Mouse (Mus musculus): ENCODE data around the gene 6030445D17Rik.

6030445D17Rik gene

DNA sequence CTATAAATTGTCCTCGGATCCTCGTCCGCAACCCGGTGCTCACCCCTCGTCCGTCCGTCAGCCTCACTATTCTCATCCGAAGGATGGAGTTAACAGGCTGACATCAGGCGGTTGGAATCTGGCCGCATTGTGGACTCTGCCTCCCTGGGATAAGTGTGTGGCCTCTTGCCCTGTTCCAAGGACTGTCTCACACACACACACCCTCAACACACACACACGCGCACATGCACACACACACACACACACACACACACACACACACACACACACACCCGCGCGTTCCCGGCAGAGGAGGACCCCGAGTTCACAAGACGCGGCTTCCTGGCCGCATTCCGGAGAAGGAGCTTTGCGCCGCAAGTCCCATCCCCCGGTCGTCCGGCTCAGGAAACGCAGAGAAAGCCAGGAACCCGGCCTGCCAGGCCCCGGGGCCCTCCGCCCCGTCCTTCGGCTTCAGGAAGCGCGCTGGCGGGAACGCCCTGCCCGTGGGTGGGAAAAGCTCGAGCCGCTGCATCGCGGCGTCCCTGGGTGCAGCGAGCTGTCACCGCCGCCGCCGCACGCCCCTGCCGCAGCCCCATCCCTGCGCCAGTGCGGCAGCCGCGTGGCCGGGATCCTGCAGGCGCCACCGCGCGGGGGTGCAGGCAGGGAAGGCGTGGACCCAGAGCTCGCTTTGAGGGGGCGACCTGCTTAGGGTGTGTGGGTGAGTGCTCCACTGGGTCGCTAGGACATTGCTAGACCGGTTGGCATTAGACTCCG is at the start of gene 6030445D17Rik:
Gene 6030445D17Rik (plus strand): TSS at position 165 of the 753 bp plus-strand sequence.
- peak; percentile 44 for DNase-seq (ENCODE audit: low spot score)

DNA sequence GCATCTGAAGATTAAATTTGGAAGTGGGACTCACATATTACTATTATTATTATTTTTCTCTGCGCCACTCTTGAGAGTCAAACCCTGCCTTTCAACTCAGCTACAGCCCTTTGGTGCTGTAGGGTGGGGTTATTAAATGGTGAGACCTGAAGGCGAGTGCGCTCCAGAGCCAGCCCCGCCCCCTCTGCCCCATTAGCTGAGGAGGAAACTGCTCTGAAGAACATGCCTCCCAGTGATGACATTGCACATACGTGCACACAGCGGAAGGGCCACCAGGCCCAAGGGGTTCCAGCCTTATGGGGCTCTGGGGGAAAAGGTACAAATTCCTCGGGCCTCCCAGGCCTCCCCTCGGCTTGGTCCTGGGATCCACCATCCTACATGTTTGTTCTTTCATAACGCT is 46.6 kb upstream of the 6030445D17Rik start:
- no peak for DNase-seq (ENCODE audit: low spot score)

DNA sequence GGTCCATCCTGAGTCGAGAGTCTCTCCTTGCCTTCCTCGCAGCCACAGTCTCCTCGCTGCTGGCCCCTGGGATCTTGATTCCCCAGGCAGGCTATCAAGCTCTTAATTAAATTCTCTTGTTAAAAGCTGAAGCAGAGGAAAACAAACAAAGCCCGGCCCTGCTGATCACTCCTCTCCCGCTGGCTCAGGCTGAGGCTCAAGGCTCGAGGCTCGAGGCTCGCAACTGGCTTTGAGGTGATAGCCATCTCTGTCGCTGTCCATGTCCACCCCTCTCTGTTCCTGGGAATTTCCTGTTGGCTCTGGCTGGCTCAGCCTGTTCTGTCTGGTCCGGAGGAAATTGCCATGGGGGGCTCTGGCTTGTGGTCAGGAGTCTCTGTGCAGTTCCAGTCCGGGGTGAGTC is 43.1 kb upstream of the 6030445D17Rik start:
- no peak for DNase-seq (ENCODE audit: low spot score)

DNA sequence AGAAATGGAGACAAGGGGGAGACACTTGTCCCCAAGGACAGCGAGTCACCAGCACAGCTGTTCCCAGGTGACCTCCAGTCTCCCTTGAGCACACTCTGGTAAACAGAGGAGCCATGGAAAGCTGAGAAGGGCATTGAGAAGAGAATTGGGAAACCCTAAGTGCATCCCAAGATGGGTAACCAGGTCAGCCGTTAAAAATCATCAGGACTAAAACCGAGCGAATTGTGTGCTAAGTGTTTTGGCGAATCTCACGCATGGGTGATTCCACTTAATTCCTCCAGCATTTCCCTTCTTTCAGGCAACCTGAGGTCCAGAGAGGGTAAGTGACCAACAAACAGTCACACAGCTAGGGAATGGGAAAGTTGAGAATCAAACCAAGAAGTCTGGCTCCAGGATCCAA is 42.7 kb upstream of the 6030445D17Rik start:
- no peak for DNase-seq (ENCODE audit: low spot score)

DNA sequence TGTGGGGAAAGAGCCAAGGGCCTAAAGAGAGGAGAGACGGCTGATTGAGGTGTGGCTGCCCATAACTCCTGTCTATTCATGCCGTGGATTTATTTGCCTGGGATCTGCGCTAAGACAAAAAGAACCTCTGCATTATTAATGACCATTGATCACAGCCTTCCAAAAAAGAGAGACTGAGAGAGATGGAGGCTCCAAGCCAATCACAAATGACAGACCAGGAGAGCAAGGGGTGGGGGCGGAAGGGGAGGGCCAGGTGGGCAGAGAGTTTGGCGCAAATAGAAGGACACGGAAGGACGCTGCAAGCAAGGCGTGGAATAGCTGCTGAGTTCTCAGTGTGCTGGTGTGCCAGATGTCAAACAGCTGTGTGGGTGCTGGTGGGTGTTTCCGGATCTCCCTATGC is 38.8 kb upstream of the 6030445D17Rik start, which contains the start of gene Htr1d:
Gene Htr1d (plus strand): TSS at position 301 of the 400 bp plus-strand sequence.
- DNase-seq (ENCODE audit: low spot score) = no peak

DNA sequence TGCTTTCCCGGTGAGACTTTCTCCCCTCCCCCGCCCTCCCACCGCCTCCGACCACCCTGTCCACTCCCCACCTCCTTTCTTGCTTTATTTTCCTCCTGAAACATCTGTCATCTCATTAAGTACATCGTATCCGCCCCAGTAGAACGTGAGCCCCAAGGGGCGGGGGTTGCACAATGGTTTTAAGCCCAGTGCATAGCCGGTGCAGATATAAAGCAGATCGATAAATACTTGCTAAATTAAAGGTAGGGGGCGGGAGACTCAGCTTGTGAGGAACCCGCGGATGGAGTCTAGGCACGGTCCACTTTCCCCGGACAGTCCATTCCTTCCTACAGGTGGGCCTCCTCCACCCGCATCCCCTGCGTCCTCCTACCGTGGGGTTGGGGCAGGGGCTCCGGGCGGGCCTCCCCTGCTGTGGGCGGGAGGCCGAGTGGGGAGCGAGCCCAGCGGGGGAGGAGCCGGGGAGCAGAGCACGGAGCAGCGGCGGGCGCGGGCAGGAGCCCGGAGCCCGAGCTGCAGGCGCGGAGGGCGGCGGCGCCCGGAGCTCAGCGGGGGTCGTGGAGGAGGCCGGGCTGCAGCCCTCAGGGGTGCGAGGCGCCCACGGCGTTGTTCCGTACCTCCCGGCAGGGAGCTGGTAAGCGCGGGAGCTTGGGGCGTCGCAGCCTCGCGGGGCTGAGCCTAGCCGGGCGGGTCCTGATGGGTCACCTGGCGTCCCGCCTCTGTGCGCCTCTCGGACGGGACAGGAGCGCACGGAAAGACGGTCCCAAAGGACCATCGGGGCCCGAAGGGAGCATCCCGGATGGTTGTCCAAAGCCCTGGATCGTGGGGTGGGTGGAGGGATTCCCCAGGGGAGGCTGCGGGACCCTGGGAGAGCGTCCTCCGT is 37.7 kb upstream of the 6030445D17Rik start:
- DNase-seq (ENCODE audit: low spot score) = no peak

DNA sequence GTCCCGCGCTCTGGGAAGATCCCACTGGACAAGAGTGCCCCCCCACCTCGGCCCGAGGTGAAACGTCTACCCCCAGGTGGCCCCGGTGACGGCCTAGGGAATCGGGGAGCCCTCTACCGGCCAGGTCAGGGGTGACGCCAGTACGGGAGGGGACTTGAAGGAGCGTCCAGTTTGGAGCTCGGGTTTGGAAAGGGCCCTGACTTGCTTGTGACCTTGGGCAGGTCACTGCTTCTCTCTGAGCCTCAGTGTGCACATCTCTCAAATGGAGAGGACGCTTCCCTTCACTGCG is 37.1 kb upstream of the 6030445D17Rik start:
- DNase-seq (ENCODE audit: low spot score) = no peak

DNA sequence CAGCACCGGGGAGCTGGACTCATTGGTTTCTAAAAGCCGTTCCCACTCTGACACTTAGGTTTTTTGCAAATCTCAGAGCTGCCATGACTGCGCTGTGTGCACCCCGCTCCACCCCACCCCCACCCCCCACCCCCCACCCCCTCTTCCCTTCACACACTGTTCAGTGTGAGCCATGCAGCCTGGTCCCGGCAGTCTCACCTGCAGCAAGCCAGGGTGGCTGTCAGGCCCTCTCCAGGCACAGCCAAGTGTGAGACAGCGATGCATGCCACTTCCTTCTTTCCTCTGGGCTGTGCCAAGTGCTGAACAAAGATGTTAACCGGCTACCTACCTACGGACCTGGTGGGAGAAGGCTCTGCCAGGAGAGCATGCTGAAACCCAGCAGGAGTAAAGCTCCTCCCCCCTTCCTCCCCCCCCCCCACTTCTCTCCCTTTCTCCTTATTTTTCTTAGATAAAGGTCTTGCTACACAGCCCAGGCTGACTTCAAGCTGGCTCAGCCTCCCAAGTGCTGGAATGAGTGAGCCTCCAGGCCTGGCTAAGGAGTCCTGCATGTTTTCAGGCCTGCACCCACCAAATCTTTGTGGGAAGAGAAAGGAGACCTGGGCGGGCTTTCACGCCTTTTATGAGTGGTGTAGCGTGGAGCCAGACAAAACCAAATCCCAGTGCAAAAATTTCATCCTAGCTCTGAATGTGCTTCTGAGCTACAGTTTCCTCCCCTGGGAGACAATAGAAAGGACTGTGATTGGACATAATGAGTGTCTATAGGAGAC is 31.3 kb upstream of the 6030445D17Rik start:
- DNase-seq (ENCODE audit: low spot score) = no peak

DNA sequence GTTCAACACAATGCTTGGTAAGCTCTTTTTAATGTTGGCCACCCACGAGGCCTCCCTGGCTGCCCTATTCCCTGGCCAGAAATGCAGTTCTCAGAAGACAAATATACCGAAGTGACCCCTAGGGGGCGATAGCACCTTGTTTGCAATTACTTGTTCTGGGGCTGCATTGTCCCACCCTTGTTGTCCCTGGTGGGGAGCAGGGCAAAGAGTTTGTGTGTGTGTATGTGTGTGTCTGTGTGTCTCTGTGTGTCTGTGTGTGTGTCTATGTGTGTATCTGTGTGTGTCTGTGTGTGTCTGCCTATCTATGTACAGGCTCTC is 30.7 kb upstream of the 6030445D17Rik start:
- DNase-seq (ENCODE audit: low spot score) = peak; percentile 43

DNA sequence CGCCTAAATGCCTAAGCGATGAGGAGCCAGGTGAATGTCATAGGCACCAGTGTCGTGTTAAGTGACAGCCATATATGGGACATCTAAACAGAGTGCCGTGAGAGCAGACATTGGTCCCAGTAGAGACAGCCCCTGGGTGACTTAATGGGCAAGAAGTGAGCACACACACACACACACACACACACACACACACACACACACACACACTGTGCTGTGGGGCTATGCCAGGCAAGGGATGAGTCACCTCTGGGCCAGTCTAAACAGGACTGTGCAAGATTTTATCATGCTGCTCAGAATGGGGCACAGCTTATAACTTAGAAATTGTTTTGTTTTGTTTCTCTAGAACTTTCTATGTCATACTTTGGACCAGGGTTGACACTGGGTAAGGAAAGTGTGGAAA is 28.0 kb upstream of the 6030445D17Rik start:
- DNase-seq (ENCODE audit: low spot score) = no peak

DNA sequence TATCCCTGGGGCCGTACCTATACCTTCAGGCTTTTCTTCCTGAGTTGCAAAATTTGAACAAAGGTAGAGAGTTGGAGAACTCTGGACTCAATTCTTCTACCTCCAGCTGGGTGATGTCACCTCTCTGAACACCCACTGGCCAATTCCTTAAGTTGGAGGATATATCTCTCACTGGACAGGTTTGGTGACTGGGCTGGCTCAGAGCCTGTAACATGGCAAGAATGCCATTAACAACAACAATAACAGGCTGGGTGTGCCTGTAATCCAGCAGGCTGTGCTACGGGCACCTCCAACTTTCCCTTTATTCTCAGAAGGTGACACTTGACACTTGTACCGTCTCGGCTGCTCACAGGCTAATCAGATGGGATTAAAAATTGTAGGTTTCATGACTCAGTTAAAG is 22.9 kb upstream of the 6030445D17Rik start:
- no peak for DNase-seq (ENCODE audit: low spot score)

DNA sequence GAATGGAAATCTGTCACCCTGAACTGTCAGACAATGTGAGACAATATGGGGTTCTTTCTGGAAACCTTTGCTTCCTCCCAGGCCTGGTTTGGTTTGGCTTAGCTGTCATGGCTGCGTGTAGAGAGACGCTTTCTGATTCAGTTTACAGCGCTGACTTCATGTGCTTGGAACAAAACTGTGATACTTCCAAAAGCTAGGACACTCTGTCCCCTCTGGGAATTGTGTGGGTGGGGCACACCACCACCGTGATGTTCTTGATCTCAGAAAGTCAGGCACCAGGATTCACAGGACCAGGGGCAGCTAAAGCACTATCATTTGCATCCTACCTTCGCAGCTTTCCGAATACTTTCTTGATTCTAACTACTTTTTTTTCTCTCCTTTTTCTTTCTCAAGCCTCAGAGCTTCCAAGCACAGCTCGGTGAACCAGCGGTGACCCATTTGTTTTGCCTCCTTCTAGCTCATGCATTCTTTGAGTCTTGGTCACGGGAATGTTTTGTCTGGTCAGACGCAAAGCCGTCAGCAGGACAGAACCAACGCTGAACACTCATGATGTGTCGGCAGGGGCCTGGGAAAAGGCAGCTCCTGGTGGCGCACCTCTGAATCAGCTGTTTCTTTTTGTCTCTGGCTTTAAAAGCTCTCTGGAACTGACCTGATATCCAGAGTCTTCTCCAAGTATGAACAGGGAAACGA is 20.6 kb upstream of the 6030445D17Rik start:
- no peak for DNase-seq (ENCODE audit: low spot score)

DNA sequence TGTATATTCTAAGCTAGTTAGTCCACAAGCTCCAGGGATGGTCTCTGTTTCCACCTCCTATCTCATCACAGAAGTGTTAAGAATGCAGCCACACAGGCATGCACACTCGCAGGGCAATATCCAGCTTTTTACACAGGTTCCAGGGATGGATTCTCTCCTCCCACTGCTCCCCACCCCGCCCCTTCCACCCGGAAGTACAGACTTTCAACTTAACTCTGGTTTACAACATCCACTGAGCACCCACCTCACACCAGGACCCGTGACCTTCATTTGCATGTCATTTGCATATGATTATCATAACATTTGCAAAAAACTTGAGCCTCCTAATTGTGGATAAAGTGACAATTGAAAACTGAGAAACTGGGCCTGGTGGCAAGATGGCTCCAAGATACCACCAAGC is 17.5 kb upstream of the 6030445D17Rik start:
- no peak for DNase-seq (ENCODE audit: low spot score)

DNA sequence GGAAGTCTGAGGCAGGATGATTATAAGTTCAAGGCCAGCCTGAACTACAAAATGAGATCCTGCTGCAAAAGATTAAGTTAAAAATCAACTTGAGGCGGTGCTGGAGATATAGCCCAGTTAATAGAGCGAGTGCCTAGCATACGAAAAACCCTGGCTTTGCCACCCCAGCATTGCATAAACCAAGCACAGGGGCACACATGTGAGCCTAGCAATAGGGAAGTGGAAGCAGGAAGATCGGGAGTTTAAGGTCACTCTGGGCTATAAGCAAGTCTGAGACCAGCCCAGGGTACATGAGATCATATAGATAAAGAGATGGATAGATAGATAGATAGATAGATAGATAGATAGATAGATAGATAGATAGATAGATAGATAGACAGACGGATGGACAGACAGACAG is 12.3 kb upstream of the 6030445D17Rik start:
- DNase-seq (ENCODE audit: low spot score) = no peak

DNA sequence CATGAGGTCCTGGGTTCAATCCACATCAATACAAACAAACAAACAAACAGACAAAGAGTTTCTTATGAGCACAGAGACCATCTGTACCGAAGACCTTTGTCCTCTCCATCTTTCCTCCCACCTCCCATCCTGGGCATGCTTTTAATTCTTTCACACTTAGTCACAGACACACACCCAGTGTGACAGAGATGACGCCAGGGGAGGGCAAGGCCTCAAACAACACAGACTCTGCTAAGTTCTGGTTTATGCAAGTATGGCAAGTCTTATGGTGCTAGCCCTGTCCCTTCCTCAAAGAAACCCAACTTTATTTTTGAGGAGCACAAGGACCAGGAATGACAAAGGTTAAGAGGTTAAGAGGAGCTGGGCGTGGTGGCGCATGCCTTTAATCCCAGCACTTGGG is 11.8 kb upstream of the 6030445D17Rik start:
- no peak for DNase-seq (ENCODE audit: low spot score)

DNA sequence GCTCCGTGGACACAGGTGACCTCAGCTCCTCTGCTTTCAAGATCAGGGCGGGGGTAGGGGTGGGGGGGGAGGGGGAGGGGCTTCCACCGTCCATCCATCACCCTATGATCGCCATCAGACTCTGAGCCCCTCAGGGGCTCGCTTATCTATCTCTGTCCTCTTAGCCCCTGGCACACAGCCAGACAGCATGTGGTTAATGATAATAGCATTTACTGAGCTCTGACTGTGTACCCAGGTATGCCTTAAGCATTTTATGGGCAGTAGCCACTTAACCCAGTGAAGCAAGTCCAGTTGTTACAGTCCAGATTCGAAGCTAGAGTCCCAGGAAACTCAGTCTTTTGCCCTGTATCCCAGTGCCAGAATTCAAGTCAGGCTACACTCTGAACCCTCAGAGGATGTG is 10.5 kb upstream of the 6030445D17Rik start:
- DNase-seq (ENCODE audit: low spot score) = no peak

DNA sequence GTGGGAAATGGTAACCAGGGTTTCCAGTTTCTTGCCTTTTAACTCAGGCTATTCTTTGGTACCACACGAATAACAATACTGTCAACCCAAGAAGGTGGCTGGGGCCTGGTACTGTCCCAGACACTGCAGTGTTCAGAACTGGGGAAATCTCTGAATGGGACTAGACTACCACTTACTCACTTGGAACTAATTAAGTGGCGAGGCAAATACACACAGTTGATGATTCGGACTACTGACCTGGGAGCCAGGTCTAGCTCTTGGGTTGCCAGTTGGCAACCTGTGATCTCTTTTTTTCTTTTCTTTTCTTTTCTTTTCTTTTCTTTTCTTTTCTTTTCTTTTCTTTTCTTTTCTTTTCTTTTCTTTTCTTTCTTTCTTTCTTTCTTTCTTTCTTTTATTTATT is 9.8 kb upstream of the 6030445D17Rik start:
- DNase-seq (ENCODE audit: low spot score) = no peak

DNA sequence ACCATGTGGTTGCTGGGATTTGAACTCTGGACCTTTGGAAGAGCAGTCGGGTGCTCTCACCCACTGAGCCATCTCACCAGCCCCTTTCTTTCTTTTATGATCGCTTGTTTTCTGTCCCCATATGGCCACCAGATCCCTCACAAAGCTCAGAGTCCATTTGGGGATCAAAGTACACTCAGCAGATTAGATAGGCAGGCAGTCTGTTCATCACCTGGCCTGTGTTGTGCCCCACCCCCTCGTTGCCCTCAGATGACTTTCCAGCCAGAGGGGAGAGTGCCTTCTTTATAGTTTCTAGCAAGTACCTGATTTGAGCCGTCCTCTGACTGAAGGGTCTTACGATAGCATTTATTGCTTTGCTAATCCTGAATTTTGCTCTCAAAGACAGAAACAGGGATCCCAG is 9.3 kb upstream of the 6030445D17Rik start:
- no peak for DNase-seq (ENCODE audit: low spot score)

DNA sequence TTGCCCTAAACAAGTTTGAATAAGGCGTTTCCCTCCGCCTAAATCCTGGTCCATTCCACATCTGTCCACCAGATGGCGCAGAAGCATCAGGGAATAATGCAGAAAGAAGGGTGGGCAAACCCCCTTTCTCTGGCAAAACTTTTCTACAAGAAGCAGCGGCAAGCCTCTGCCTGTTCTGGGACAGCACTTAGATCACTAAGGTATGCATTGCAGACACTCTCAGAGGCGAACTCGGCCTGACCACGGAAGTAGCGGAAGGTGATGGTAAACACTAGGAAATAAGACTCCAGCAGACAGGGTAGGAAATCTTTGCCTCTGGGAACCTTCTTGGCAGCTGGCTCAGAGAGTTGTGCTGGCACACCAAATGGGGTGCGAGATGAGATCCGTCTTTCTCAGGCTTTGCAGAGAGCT is 7.2 kb upstream of the 6030445D17Rik start:
- peak; percentile 55 for DNase-seq (ENCODE audit: low spot score)

DNA sequence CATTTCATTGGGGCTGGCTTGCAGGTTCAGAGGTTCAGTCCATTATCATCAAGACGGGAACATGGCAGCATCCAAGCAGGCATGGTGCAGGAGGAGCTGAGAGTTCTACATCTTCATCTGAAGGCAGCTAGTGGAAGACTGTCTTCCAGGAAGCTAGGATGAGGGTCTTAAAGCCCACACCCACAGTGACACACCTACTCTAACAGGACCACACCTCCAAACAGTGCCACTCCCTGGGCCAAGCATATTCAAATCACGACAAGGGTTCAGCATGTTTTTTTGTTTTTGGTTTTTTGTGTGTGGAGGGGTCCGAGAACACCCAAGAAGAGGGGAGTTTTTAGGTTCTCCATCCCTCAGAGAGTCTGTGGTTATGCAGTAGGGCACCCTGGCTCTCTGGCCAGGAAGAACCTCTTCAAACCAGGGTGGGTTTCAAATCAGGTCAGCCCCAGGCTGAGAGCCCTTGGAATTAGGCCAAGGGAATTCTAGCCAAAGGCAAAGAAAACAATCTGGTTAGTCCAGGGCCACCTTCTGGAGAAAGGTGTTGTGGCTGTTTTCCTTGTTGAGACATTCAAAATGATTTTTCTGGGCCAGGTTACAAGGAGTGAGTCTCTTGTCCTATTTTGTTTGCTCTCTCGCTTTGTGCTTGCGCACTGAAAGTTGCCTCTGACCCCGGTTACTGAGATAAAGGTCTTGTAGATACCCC is 5.4 kb upstream of the 6030445D17Rik start:
- DNase-seq (ENCODE audit: low spot score) = no peak

DNA sequence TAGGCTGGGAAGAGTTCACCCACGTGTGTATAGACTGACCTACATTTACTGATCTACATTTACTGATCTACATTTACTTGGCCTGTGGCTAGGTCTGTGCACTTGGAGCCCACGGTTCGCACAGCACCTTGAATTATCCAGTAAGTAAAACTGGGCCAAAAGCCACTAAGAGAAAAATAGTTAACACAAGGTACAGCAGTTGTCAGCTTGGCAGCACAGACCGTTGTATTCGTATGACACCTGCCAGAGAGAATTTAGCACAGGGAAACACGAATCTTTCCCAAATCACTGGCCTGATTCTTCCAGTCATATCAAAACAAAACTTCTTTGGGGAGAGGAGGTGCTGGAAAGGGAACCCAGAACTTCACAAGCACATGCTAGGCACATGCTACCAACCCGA is 3.8 kb upstream of the 6030445D17Rik start:
- no peak for DNase-seq (ENCODE audit: low spot score)

DNA sequence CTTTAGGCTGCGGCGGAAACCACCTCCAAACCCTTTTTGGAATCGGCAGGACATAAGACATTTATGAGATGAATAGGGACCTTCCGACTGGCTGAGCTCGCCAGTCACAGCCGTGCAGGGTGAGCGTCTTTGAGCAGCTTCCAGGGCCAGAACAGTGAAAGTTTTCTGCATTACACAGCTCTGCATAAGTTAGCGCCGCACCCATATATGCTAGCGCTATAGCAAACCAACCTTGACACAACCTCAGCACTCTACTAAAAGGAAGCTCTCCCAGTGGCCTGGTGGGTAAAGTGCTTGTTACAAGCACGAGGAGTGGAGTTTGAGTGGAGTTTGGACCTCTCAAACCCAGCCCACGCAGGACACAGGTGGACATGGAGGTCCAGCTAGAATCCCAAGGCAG is 2.8 kb upstream of the 6030445D17Rik start:
- no peak for DNase-seq (ENCODE audit: low spot score)

All from T-cell, adult 2 months (primary cell).